Mouse (Mus musculus): ENCODE measurements around the gene Lrrc8d.

DNA sequence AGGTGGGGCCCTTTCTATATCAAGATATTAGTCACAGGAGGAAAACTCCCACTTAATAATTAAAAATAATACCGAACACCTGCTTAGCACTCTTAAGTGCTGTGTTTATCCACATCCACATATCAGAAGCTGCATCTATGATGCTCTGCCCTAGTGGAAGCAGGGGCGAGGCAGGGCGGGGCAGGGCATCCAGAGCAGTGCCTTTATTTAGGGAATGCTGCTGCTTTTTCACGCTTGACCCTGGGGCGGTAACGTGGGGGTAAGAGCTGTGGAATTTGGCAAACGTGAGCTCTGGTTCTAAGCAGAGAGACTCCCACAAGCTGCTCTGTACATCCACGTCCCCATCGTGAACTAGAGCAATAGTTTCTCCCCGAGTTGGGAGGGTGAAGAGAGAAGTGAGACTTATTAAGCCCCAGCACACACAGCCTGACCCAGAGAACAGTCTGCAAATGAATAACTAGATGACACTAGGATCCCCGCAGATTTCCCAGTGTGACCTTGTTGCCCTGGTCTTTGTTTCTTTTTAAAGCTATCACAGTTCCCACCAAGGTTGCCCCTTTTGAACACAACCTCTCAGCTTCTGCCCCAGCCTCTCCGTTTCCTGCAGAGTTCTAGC lies 77.3 kb downstream of the Lrrc8d start:
- TF ChIP-seq POLR2A (IDR thresholded peaks at IDR 0.05; ENCODE audit: borderline replicate concordance, insufficient read depth, low read length) = no peak
- no peak for TF ChIP-seq CTCF (IDR thresholded peaks at IDR 0.05; ENCODE audit: borderline replicate concordance, insufficient read depth, low read depth, low read length)

Measured in cerebellum, adult 2 months (tissue).